Mouse (Mus musculus): ENCODE measurements around the gene Gm3183.
"Not testable (repeated sequence)": the region's sequence is repeated elsewhere in the genome, so short reads cannot be mapped to it uniquely, and the experiment has no call there.

The Gm3183 gene

DNA sequence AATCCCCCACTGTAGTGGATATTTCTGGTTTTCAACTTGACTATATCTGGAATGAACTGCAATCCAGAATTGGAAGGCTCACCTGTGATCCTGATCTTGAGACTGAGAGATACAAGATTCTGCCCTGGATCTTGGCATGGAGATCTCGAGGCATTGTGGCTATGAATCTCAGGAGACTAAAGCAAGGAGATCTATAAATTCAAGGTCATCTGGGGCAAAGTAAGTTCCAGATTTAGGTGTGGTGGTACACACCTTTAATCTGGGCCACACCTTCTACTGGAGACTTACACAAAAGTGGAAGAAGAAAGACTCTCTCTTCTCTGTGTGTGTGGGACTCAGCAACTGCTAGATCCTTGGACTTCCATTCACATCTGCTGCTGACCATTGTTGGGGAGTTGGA is at the start of gene Gm3183:
Gene Gm3183 (plus strand): TSS at position 301 of the 400 bp plus-strand sequence.
- DNase-seq (ENCODE audit: low spot score in 2 of 2), result not testable (repeated sequence)
